Mouse (Mus musculus) ES-E14 (cell line): ENCODE measurements around the gene Mkrn1. TPM values are rescaled to one million over a fixed set of nuclear protein-coding genes. Genes with fewer than 3 reads are reported as not detected.
"Not testable (repeated sequence)": the region's sequence is repeated elsewhere in the genome, so short reads cannot be mapped to it uniquely, and the experiment has no call there.

Source experiments
- DNase-seq: peaks from one replicate; pipeline ENCODE4 v3.0.0-alpha.2; 2013; ENCODE audit warnings: low read depth, low spot score
- H3K27ac ChIP-seq: 2 replicates; pipeline ENCODE4 v1.5.1; 2012; ENCODE audit warnings: low read depth, mild to moderate bottlenecking, low read length, moderate library complexity, mixed read lengths; ENCODE audit not compliant: poor library complexity, insufficient read depth, severe bottlenecking
- H3K36me3 ChIP-seq: 2 replicates; pipeline ENCODE4 v1.6.1; 2012; ENCODE audit warnings: mild to moderate bottlenecking, low read length, moderate library complexity, mixed read lengths; ENCODE audit not compliant: control insufficient read depth, poor library complexity, insufficient read depth, severe bottlenecking
- H3K4me1 ChIP-seq, 2 experiments: fragments of 150-350 bp in 1 of 2; sonication (generic) in 1 of 2; 2 replicates each; pipeline ENCODE4 v1.6.1; 2012; ENCODE audit warnings: low read length in 2 of 2, mild to moderate bottlenecking in 1 of 2, mixed read lengths in 1 of 2; ENCODE audit not compliant: control insufficient read depth in 2 of 2, insufficient read depth in 2 of 2, poor library complexity in 1 of 2
- H3K4me3 ChIP-seq, 2 experiments: fragments of 150-350 bp in 1 of 2; sonication (generic) in 1 of 2; 2 replicates each; pipeline ENCODE4 v1.5.1; 2012; ENCODE audit warnings: low read length in 2 of 2, low read depth in 1 of 2, mild to moderate bottlenecking in 1 of 2, mixed read lengths in 1 of 2; ENCODE audit not compliant: insufficient read depth in 1 of 2, poor library complexity in 1 of 2, severe bottlenecking in 1 of 2
- H3K9ac ChIP-seq: 2 replicates; pipeline ENCODE4 v1.6.1; 2012; ENCODE audit warnings: low read depth, mild to moderate bottlenecking, low read length, mixed read lengths; ENCODE audit not compliant: poor library complexity, insufficient read depth, severe bottlenecking
- H3K9me3 ChIP-seq: fragments of 150-350 bp; sonication (generic); 2 replicates; pipeline ENCODE4 v1.6.1; 2012; ENCODE audit warnings: low read depth, mild to moderate bottlenecking, low read length; ENCODE audit not compliant: control insufficient read depth, insufficient read depth
- CHD2 ChIP-seq: IDR thresholded peaks from 2 replicates; pipeline ENCODE4 v1.6.1; 2014; ENCODE audit warnings: mild to moderate bottlenecking, low read depth, low read length, inconsistent platforms
- HCFC1 ChIP-seq: IDR thresholded peaks from 2 replicates; pipeline ENCODE4 v1.6.1; 2012; ENCODE audit warnings: low read length, inconsistent platforms, borderline replicate concordance; ENCODE audit not compliant: insufficient read depth
- MAFK ChIP-seq: IDR thresholded peaks from 2 replicates; pipeline ENCODE4 v1.6.1; 2014; ENCODE audit warnings: mild to moderate bottlenecking, low read depth, low read length, inconsistent platforms; ENCODE audit not compliant: insufficient read depth
- ZC3H11A ChIP-seq: IDR thresholded peaks from 2 replicates; pipeline ENCODE4 v1.6.1; 2012; ENCODE audit warnings: low read depth, mild to moderate bottlenecking, inconsistent platforms, low read length, borderline replicate concordance
- ZNF384 ChIP-seq: IDR thresholded peaks from 2 replicates; pipeline ENCODE4 v1.6.1; 2012; ENCODE audit warnings: low read depth, low read length, inconsistent platforms
- in situ Hi-C, 2 experiments: fragments of 600-800 bp; cut with MboI; formaldehyde crosslinking; loops; one replicate each; pipeline ENCODE4 v1.15.1; 2025; ENCODE audit warnings: low sequenced_read_pairs in 2 of 2, inconsistent platforms in 1 of 2; ENCODE audit not compliant: unreplicated experiment in 2 of 2
- total RNA-seq: library from RNA; depleted of rRNA; stranded (reverse); fragments of 300-350 nt; gene quantifications from 2 replicates; pipeline ENCODE4 v1.2.3, GENCODE M21; 2012

The Mkrn1 gene
- total RNA-seq, 1 experiment, result 652 TPM

GRCm38 (mm10) chr6:39423686-39424085 lies 3.4 kb upstream of the Mkrn1 start:
- H3K4me3 ChIP-seq, result no peak overlapping the region
- no peak for DNase-seq
- in situ Hi-C loops, result no loop called here
- H3K4me1 ChIP-seq, result peaks cover 3 to 14% of the 10 kb centered on the region in 2 experiments; a peak in 3 of 4 replicates
- peak overlapping the region; percentile 61; the same call in 1 of the 2 replicates for H3K27ac ChIP-seq
- TF ChIP-seq MAFK, result no peak
- no peak for TF ChIP-seq CHD2
- TF ChIP-seq ZC3H11A, result no peak
- TF ChIP-seq HCFC1, result no peak
- TF ChIP-seq ZNF384, result no peak
- H3K9ac ChIP-seq, result no peak overlapping the region; the same call in 1 of the 2 replicates
- no peaks in the 10 kb centered on the region for H3K9me3 ChIP-seq
- H3K36me3 ChIP-seq, result no peaks in the 10 kb centered on the region

- Histone ChIP-seq H3K4me3 (peak overlapping the region in 1 of 2 experiments; percentile 9; a peak in 1 of 4 replicates), H3K4me1 (peaks cover 3 to 12% of the 10 kb centered on the region in 2 experiments; a peak in 3 of 4 replicates), H3K9me3 (no peaks in the 10 kb centered on the region), H3K36me3 (no peaks in the 10 kb centered on the region; the same call in 1 of the 2 replicates), H3K27ac (peak overlapping the region; percentile 61), H3K9ac (no peak overlapping the region; the same call in 1 of the 2 replicates)
- no peak for DNase-seq
- no peak for TF ChIP-seq ZNF384
- no peak for TF ChIP-seq ZC3H11A
- no peak for TF ChIP-seq MAFK
- no peak for TF ChIP-seq CHD2
- no peak for TF ChIP-seq HCFC1
- in situ Hi-C loops, result no loop called here
Observed at GRCm38 (mm10) chr6:39423130-39423551, 2.9 kb upstream of the Mkrn1 start.

- peak overlapping the region; percentile 95 for H3K4me3 ChIP-seq
- peaks cover 3 to 7% of the 10 kb centered on the region in 2 experiments; a peak in 3 of 4 replicates for H3K4me1 ChIP-seq
- peak overlapping the region; percentile 99 for H3K27ac ChIP-seq
- peaks cover 3% of the 10 kb centered on the region; the same call in 1 of the 2 replicates for H3K36me3 ChIP-seq
- H3K9me3 ChIP-seq, result no peaks in the 10 kb centered on the region
- DNase-seq, result no peak
- peak overlapping the region; percentile 49 for H3K9ac ChIP-seq
- TF ChIP-seq ZNF384 (no peak), ZC3H11A (no peak)
- in situ Hi-C loops, result no loop called here
Observed at GRCm38 (mm10) chr6:39420867-39421266, 605 bp upstream of the Mkrn1 start.

GRCm38 (mm10) chr6:39419386-39419850 lies 844 bp downstream of the Mkrn1 start:
- DNase-seq, result no peak
- Histone ChIP-seq H3K9me3 (no peaks in the 10 kb centered on the region), H3K4me3 (peak overlapping the region; percentile 95), H3K27ac (peak overlapping the region; percentile 99), H3K36me3 (peaks cover 10% of the 10 kb centered on the region), H3K4me1 (peaks cover 3 to 8% of the 10 kb centered on the region in 2 experiments), H3K9ac (peak overlapping the region; percentile 96)
- in situ Hi-C loops, result no loop called here
- no peak for TF ChIP-seq ZC3H11A
- no peak for TF ChIP-seq HCFC1
- no peak for TF ChIP-seq CHD2
- TF ChIP-seq ZNF384, result no peak
- no peak for TF ChIP-seq MAFK

- Histone ChIP-seq H3K36me3 (peaks cover 21% of the 10 kb centered on the region), H3K4me3 (peak overlapping the region; percentile 54 to 71), H3K27ac (peak overlapping the region; percentile 71; the same call in 1 of the 2 replicates), H3K9ac (peak overlapping the region; percentile 76; the same call in 1 of the 2 replicates)
- DNase-seq, H3K9me3 ChIP-seq, in situ Hi-C loops, H3K4me1 ChIP-seq: not testable (repeated sequence)
Observed at GRCm38 (mm10) chr6:39416654-39417053, 3.6 kb downstream of the Mkrn1 start.
